23 mouse cellular contexts compared by ENCODE assay signal in the genomic region with DNA sequence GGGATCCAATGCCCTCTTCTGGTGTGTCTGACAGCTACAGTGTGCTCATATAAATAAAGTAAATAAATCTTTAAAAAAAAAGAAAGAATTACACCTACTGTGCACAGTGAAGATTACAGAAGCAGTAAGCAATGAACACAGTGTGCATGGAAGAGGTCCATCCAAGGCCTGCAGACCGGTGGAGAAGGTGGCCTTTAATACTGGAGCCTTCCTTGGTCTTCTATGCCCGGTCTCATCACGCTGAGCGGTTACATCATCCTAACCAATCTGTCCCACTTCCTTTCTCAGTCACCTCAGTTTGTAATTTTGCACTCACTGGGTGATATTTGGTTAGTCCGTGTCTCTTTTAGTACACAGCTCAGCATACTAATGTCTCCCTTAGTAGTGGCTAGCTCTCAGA.
DNase-seq lines count a peak whose midpoint lies in the region; ATAC-seq lines count a peak whose summit lies in the region.
"Had no signal": no experiment of that assay in that cellular context is flagged by ENCODE, and none has a peak within 500 bp of the region (broad histone marks: within the 10 kb centered on the region; RNA-seq: fewer than 3 reads in every experiment).

No protein-coding gene starts in this region.

- no peak for DNase-seq in cerebellum, postnatal 10 days
- DNase-seq in cerebellum, adult 9-11 months = peak; percentile 38
- no peak for DNase-seq in cerebellum, postnatal 4 days (ENCODE audit: low spot score in 2 of 2)
- peak; percentile 23 for DNase-seq in 416B (ENCODE audit: low read depth)
- peak; percentile 29 to 52 for DNase-seq in cerebellum, postnatal 25 days
- no peak for DNase-seq in right cerebral cortex, postnatal 36 days (ENCODE audit: low spot score in 2 of 2)
- no peak for DNase-seq in hindbrain, embryonic 10.5 days (ENCODE audit: low spot score)
- DNase-seq: adrenal gland, adult 2 months; adrenal gland, postnatal 25 days; embryo, embryonic 11 days; gastrocnemius, postnatal 36 days; heart, adult 2 months; heart, postnatal 10 days; heart, postnatal 4 days; kidney, adult 18-20 months had no signal

- peak; percentile 79 for ATAC-seq in cerebellum, adult (ENCODE audit: insufficient number of reproducible peaks, low FRiP score, low TSS enrichment)
- ATAC-seq: forebrain, embryonic 14.5 days; hindbrain, postnatal 0 days; Patski had no signal

- WGBS in hindbrain, embryonic 10.5 days = 92% methylated on average over 5 of the region's 5 CpGs

- no peak overlapping the region for H3K27ac ChIP-seq in hindbrain, embryonic 10.5 days
- H3K27ac ChIP-seq: embryonic facial prominence, embryonic 15.5 days; forebrain, embryonic 10.5 days; heart, adult 2 months; hindbrain, embryonic 13.5 days; hindbrain, postnatal 0 days had no signal

- H3K4me1 ChIP-seq in hindbrain, embryonic 10.5 days (replicated peaks) = 0 out of 2 replicates have a peak, but pooled peaks cover 4% of the 10 kb centered on the region
- H3K4me1 ChIP-seq: embryonic facial prominence, embryonic 15.5 days had no signal

- no peaks in the 10 kb centered on the region for H3K36me3 ChIP-seq in hindbrain, embryonic 10.5 days
- H3K36me3 ChIP-seq: embryonic facial prominence, embryonic 15.5 days; forebrain, embryonic 10.5 days; hindbrain, embryonic 13.5 days had no signal

- H3K4me3 ChIP-seq in hindbrain, embryonic 10.5 days = no peak overlapping the region
- H3K4me3 ChIP-seq: embryonic facial prominence, embryonic 15.5 days; erythroblast, embryonic 14.5 days; forebrain, embryonic 10.5 days; heart, adult 2 months; hindbrain, embryonic 13.5 days had no signal

- no peaks in the 10 kb centered on the region for H3K9me3 ChIP-seq in hindbrain, embryonic 10.5 days
- H3K9me3 ChIP-seq: embryonic facial prominence, embryonic 15.5 days; forebrain, embryonic 10.5 days; hindbrain, embryonic 13.5 days had no signal

- no peaks in the 10 kb centered on the region for H3K27me3 ChIP-seq in hindbrain, embryonic 10.5 days (ENCODE audit: insufficient read depth, poor library complexity, severe bottlenecking)
- H3K27me3 ChIP-seq: embryonic facial prominence, embryonic 15.5 days; hindbrain, embryonic 13.5 days; Patski had no signal

Comparison
In these comparisons a context has a peak if more than half of its experiments do, and no peak if none do; other contexts are left out.
1. DNase-seq: peak in cerebellum, adult 9-11 months (single experiment), 416B (single experiment) and cerebellum, postnatal 25 days (2 of 2); none in cerebellum, postnatal 10 days (0 of 2), cerebellum, postnatal 4 days (0 of 2), right cerebral cortex, postnatal 36 days (0 of 2) and hindbrain, embryonic 10.5 days (single experiment).